18 mouse cellular contexts compared by ENCODE assay signal in genomic region chr11:85641486-85641885, GRCm38 (mm10).
DNase-seq lines count a peak whose midpoint lies in the region; ATAC-seq and TF ChIP-seq lines count a peak whose summit lies in the region.
"Had no signal": no experiment of that assay in that cellular context is flagged by ENCODE, and none has a peak within 500 bp of the region (broad histone marks: within the 10 kb centered on the region; RNA-seq: fewer than 3 reads in every experiment).

No protein-coding gene starts in this region.

- H3K79me2 ChIP-seq in C2C12 (ENCODE audit: control insufficient read depth, insufficient read depth), result no peaks in the 10 kb centered on the region

- no peaks in the 10 kb centered on the region for H3K9me3 ChIP-seq in lung, embryonic 15.5 days
- no peaks in the 10 kb centered on the region for H3K9me3 ChIP-seq in embryonic facial prominence, embryonic 13.5 days
- H3K9me3 ChIP-seq: hindbrain, embryonic 13.5 days; midbrain, embryonic 12.5 days had no signal

- peak overlapping the region; percentile 84 for H3K27ac ChIP-seq in lung, embryonic 15.5 days
- H3K27ac ChIP-seq in embryonic facial prominence, embryonic 13.5 days, result peak overlapping the region; percentile 87
- H3K27ac ChIP-seq: stomach, postnatal 0 days had no signal

- H3K4me2 ChIP-seq in lung, embryonic 15.5 days, result 0 out of 2 replicates have a peak overlapping the region, but pooled peaks have one; percentile 33
- H3K4me2 ChIP-seq in embryonic facial prominence, embryonic 13.5 days, result peak overlapping the region; percentile 55

- no peak overlapping the region for H3ac ChIP-seq in C2C12 (ENCODE audit: control insufficient read depth, insufficient read length, low read depth)

- H3K27me3 ChIP-seq in lung, embryonic 15.5 days, result no peaks in the 10 kb centered on the region
- H3K27me3 ChIP-seq in C2C12 (ENCODE audit: control insufficient read depth, insufficient read depth, insufficient read length), result no peaks in the 10 kb centered on the region
- no peaks in the 10 kb centered on the region for H3K27me3 ChIP-seq in embryonic facial prominence, embryonic 13.5 days
- H3K27me3 ChIP-seq: hindbrain, embryonic 13.5 days had no signal

- no peak for ATAC-seq in lung, embryonic 15.5 days (ENCODE audit: borderline replicate concordance, extremely low read depth, low FRiP score, low TSS enrichment)
- ATAC-seq in embryonic facial prominence, embryonic 13.5 days (ENCODE audit: insufficient number of reproducible peaks, insufficient read depth, low FRiP score, low TSS enrichment, low read depth), result no peak
- ATAC-seq: liver, postnatal 0 days had no signal

- 54% methylated on average over 4 of the region's 4 CpGs for WGBS in lung, embryonic 15.5 days
- WGBS in embryonic facial prominence, embryonic 13.5 days, result 30% methylated on average over 4 of the region's 4 CpGs

- no peaks in the 10 kb centered on the region for H3K36me3 ChIP-seq in lung, embryonic 15.5 days
- H3K36me3 ChIP-seq in C2C12 (ENCODE audit: control insufficient read depth, insufficient read depth), result no peaks in the 10 kb centered on the region
- H3K36me3 ChIP-seq in embryonic facial prominence, embryonic 13.5 days, result no peaks in the 10 kb centered on the region
- H3K36me3 ChIP-seq: hindbrain, embryonic 13.5 days; midbrain, embryonic 12.5 days had no signal

- peaks cover 47% of the 10 kb centered on the region for H3K4me1 ChIP-seq in lung, embryonic 15.5 days
- H3K4me1 ChIP-seq in embryonic facial prominence, embryonic 13.5 days, result peaks cover 74% of the 10 kb centered on the region

- intact Hi-C loops in heart, postnatal 36 days (cut with DNase I), result no loop called here

- peak; percentile 29 for DNase-seq in heart, adult 11 months
- DNase-seq in heart, postnatal 36 days, result no peak
- DNase-seq in lung, adult 18-20 months, result no peak
- no peak for DNase-seq in heart, adult 8-10 months (ENCODE audit: low spot score)
- DNase-seq in retina, embryonic 14.5 days (ENCODE audit: low spot score), result no peak
- DNase-seq: adrenal gland, postnatal 25 days; cerebellum, adult 8-10 months; cerebellum, postnatal 36 days; kidney, adult 8-10 months; layer of hippocampus, postnatal 36 days; liver, postnatal 0 days; thymus, adult 2 months had no signal

- H3K79me3 ChIP-seq in C2C12 (ENCODE audit: low read depth), result no peaks in the 10 kb centered on the region

- no peak overlapping the region for H3K4me3 ChIP-seq in lung, embryonic 15.5 days
- no peak overlapping the region for H3K4me3 ChIP-seq in C2C12 (ENCODE audit: insufficient read depth, poor library complexity, severe bottlenecking)
- H3K4me3 ChIP-seq in embryonic facial prominence, embryonic 13.5 days, result no peak overlapping the region
- H3K4me3 ChIP-seq: midbrain, embryonic 12.5 days had no signal

- no peak for TF ChIP-seq CTCF in C2C12 (IDR thresholded peaks at IDR 0.05; ENCODE audit: control insufficient read depth, insufficient read depth, insufficient read length)

- H3K9ac ChIP-seq in lung, embryonic 15.5 days, result no peak overlapping the region
- H3K9ac ChIP-seq in embryonic facial prominence, embryonic 13.5 days, result 0 out of 2 replicates have a peak overlapping the region, but pooled peaks have one; percentile 38
- H3K9ac ChIP-seq: hindbrain, embryonic 13.5 days; liver, postnatal 0 days; midbrain, embryonic 12.5 days had no signal

TF ChIP-seq in C2C12, 6 proteins besides CTCF, POLR2A, EP300 and RAD21:
- TF ChIP-seq CEBPB (IDR thresholded peaks at IDR 0.05; ENCODE audit: low read depth), result no peak
- peak; percentile 74 for TF ChIP-seq USF1 (IDR thresholded peaks at IDR 0.05; ENCODE audit: low read depth)
- no peak for TF ChIP-seq MYOD1 (IDR thresholded peaks at IDR 0.05; ENCODE audit: control insufficient read depth, insufficient read length, low read depth)
- TF ChIP-seq MYOG (IDR thresholded peaks at IDR 0.05; ENCODE audit: control insufficient read depth, extremely low read depth, insufficient read length), result no peak
